Mouse (Mus musculus) lung, embryonic 16.5 days (tissue): Measurements from ENCODE around the gene Tnfrsf1b. TPM values are rescaled to one million over a fixed set of nuclear protein-coding genes. Genes with fewer than 3 reads are reported as not detected.

ENCODE experiments used
- ATAC-seq: fragments of 200-750 bp; cut with Nextera tagmentation; 2 replicates; pipeline ENCODE4 v1.8.0; 2017; ENCODE audit warnings: low read depth, mild to moderate bottlenecking, moderate library complexity
- H3K27ac ChIP-seq: fragments of 300-500 bp; sonication (generic); 2 replicates; pipeline ENCODE4 v1.5.1; 2014; ENCODE audit warnings: mild to moderate bottlenecking, control low read depth, low read length
- H3K27me3 ChIP-seq: fragments of 300-500 bp; sonication (generic); 2 replicates; pipeline ENCODE4 v1.6.1; 2014; ENCODE audit warnings: low read depth, low read length, mixed read lengths; ENCODE audit not compliant: control insufficient read depth, insufficient read depth
- H3K36me3 ChIP-seq: fragments of 300-500 bp; sonication (generic); 2 replicates; pipeline ENCODE4 v1.6.1; 2014; ENCODE audit warnings: low read length; ENCODE audit not compliant: control insufficient read depth, insufficient read depth
- H3K4me1 ChIP-seq: fragments of 300-500 bp; sonication (generic); replicated peaks from 2 replicates; pipeline ENCODE4 v1.6.1; 2014; ENCODE audit warnings: low read length, mixed read lengths; ENCODE audit not compliant: control insufficient read depth, insufficient read depth
- H3K4me2 ChIP-seq: fragments of 300-500 bp; sonication (generic); 2 replicates; pipeline ENCODE4 v1.6.1; 2014; ENCODE audit warnings: low read depth, low read length, control low read depth
- H3K4me3 ChIP-seq: fragments of 300-500 bp; sonication (generic); 2 replicates; pipeline ENCODE4 v1.5.1; 2014; ENCODE audit warnings: mild to moderate bottlenecking, low read length, control low read depth
- H3K9ac ChIP-seq: fragments of 300-500 bp; sonication (generic); 2 replicates; pipeline ENCODE4 v1.6.1; 2014; ENCODE audit warnings: low read length, control low read depth
- H3K9me3 ChIP-seq: fragments of 300-500 bp; sonication (generic); 2 replicates; pipeline ENCODE4 v1.6.1; 2016; ENCODE audit warnings: low read length; ENCODE audit not compliant: control insufficient read depth
- WGBS: fragments of 180-500 bp; shearing (Covaris S2); extraction: QIAGEN DNeasy Blood & Tissue Kit; methylation state at CpG from one replicate; pipeline ENCODE4 v1.1.7; 2014; 5-methylcytosine and 5-hydroxymethylcytosine counted together
- polyA plus RNA-seq: library from polyadenylated mRNA; unstranded; fragments of >200 nt; fragmentation: Nextera tagmentation; extraction: Ambion mirVana; gene quantifications from 2 replicates; pipeline ENCODE4 v1.2.1, GENCODE M21; 2015

Gene Tnfrsf1b
- polyA plus RNA-seq, 1 experiment from 2014 or later, result 5.3 TPM

DNA sequence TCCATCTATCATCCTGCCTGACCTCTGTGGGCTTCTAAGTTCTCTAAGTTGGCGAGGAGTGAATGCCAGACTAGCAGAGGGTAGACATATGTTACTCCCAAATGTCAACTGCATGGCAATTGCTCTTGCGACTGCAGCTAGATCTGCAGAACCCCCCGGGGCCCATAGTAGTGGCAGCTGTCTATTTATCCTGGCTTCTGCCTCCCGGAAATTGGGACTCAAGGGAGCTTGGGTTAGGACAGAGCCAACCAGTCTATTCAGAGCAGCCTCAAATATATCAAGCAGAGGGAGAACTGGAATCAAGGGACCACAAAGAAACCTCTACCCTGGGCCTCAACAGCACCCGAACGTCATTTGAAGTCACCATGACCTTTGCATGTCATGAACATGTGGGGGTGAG is 29.6 kb downstream of the Tnfrsf1b start:
- Histone ChIP-seq H3K4me1 (no peaks in the 10 kb centered on the region), H3K4me3 (no peak overlapping the region), H3K27ac (no peak overlapping the region)

DNA sequence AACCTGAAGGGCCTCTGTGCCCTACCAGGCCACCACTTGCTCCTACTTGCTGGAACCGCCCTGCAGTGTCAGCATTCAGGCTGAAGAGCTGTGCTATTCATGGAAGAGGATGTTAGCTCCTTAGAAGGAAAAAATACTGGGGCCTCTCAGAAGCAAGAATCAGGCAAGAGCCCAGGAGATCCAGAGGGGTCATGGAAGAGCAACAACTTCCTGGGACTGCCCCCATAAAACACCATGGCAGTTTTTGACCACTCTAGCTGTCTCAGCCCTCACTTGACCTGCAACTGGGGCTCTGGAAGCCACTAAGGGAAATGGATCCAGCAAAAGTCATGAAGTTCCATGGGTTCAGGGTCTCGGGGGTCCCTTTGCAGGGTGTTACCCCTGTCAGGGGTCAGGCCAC is 31.3 kb downstream of the Tnfrsf1b start:
- no peaks in the 10 kb centered on the region for H3K4me1 ChIP-seq
- no peaks in the 10 kb centered on the region for H3K36me3 ChIP-seq
- no peak overlapping the region for H3K4me2 ChIP-seq
- H3K27ac ChIP-seq, result no peak overlapping the region
- H3K9me3 ChIP-seq, result no peaks in the 10 kb centered on the region
- H3K27me3 ChIP-seq, result no peaks in the 10 kb centered on the region
- no peak overlapping the region for H3K9ac ChIP-seq
- ATAC-seq, result no peak
- no peak overlapping the region for H3K4me3 ChIP-seq
- WGBS, result 64% methylated on average over 2 of the region's 2 CpGs

More for the DNA sequence above, 29.6 kb downstream of the Tnfrsf1b start:
- Histone ChIP-seq H3K36me3 (no peaks in the 10 kb centered on the region), H3K9ac (no peak overlapping the region), H3K27me3 (no peaks in the 10 kb centered on the region), H3K9me3 (no peaks in the 10 kb centered on the region), H3K4me2 (no peak overlapping the region)
- no peak for ATAC-seq
- WGBS, result 70% methylated on average over 6 of the region's 6 CpGs

- Histone ChIP-seq H3K36me3 (no peaks in the 10 kb centered on the region), H3K4me1 (no peaks in the 10 kb centered on the region), H3K4me3 (no peak overlapping the region), H3K9me3 (no peaks in the 10 kb centered on the region), H3K27me3 (no peaks in the 10 kb centered on the region), H3K4me2 (no peak overlapping the region), H3K9ac (no peak overlapping the region), H3K27ac (no peak overlapping the region)
- WGBS, result 31% methylated on average over 6 of the region's 6 CpGs
- 0 out of 2 replicates have a peak, but pooled peaks have one; percentile 22 for ATAC-seq
These were observed 31.9 kb downstream of the Tnfrsf1b start for GRCm38 (mm10) chr4:145214786-145215174.

DNA sequence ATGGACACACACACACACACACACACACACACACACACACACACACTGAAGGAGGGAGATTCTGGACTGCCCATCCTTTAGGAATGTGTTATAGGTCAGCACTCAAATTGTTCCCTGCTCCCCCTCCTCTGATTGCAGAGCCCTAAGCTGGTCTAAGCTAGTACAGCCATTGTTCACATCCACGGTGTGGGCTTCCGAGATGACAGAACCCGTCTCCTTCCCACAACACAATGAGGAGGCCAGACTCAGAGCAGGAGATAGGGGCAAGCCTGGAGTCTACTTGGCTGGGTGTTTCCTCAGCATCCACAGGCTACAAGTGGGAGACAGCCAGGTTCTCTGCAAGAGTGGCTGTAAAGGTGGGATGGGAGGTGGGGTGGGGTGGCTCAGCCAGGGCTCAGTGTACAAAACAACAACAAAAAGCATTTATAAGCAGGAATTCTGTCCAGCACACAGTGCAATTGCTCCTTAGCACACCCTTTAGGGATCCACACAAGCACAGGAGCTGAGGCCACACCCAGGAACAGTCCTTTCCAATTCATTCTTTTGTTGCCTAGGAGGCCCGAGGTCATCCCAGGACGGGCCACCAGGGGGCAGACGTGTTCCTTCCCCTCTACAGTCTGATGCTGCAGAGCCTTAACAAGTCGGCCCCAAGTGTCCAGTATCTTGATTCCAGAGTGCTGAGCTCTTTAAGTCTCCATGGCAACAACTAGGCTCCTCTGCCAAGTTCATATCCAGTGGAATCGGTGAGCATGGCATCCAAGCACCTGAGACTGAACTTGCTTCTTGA is 32.5 kb downstream of the Tnfrsf1b start:
- H3K27me3 ChIP-seq, result no peaks in the 10 kb centered on the region
- peak; percentile 83 for ATAC-seq
- H3K9ac ChIP-seq, result no peak overlapping the region
- 29% methylated on average over 8 of the region's 8 CpGs for WGBS
- H3K4me3 ChIP-seq, result no peak overlapping the region
- no peaks in the 10 kb centered on the region for H3K9me3 ChIP-seq
- H3K36me3 ChIP-seq, result no peaks in the 10 kb centered on the region
- no peak overlapping the region for H3K27ac ChIP-seq
- H3K4me1 ChIP-seq, result no peaks in the 10 kb centered on the region
- H3K4me2 ChIP-seq, result no peak overlapping the region

- no peaks in the 10 kb centered on the region for H3K27me3 ChIP-seq
- 44% methylated on average over 2 of the region's 2 CpGs for whole genome bisulfite sequencing
- H3K9me3 ChIP-seq, result no peaks in the 10 kb centered on the region
- H3K27ac ChIP-seq, result no peak overlapping the region
- no peaks in the 10 kb centered on the region; the same call in 1 of the 2 replicates for H3K4me1 ChIP-seq
- H3K36me3 ChIP-seq, result no peaks in the 10 kb centered on the region
- no peak overlapping the region for H3K9ac ChIP-seq
- no peak overlapping the region for H3K4me3 ChIP-seq
- no peak for ATAC-seq
- no peak overlapping the region for H3K4me2 ChIP-seq
These were observed 35.6 kb downstream of the Tnfrsf1b start for GRCm38 (mm10) chr4:145211076-145211475.

- Histone ChIP-seq H3K9me3 (no peaks in the 10 kb centered on the region), H3K4me1 (no peaks in the 10 kb centered on the region; the same call in 1 of the 2 replicates), H3K4me3 (no peak overlapping the region), H3K36me3 (no peaks in the 10 kb centered on the region), H3K27ac (no peak overlapping the region), H3K9ac (no peak overlapping the region), H3K4me2 (no peak overlapping the region), H3K27me3 (no peaks in the 10 kb centered on the region)
- ATAC-seq, result no peak
- WGBS, result 85% methylated on average over 5 of the region's 5 CpGs
These were observed 36.1 kb downstream of the Tnfrsf1b start for GRCm38 (mm10) chr4:145210564-145210963.

GRCm38 (mm10) chr4:145209690-145210088 is 37.0 kb downstream of the Tnfrsf1b start:
- H3K9ac ChIP-seq, result no peak overlapping the region
- H3K27ac ChIP-seq, result no peak overlapping the region
- H3K4me3 ChIP-seq, result no peak overlapping the region
- WGBS, result 42% methylated on average over 5 of the region's 5 CpGs
- no peaks in the 10 kb centered on the region for H3K27me3 ChIP-seq
- H3K9me3 ChIP-seq, result no peaks in the 10 kb centered on the region
- no peak overlapping the region for H3K4me2 ChIP-seq
- no peaks in the 10 kb centered on the region; the same call in 1 of the 2 replicates for H3K4me1 ChIP-seq
- no peak for ATAC-seq
- H3K36me3 ChIP-seq, result no peaks in the 10 kb centered on the region

GRCm38 (mm10) chr4:145209076-145209689 is 37.5 kb downstream of the Tnfrsf1b start:
- Histone ChIP-seq H3K4me1 (no peaks in the 10 kb centered on the region; the same call in 1 of the 2 replicates), H3K27ac (no peak overlapping the region), H3K9ac (no peak overlapping the region), H3K9me3 (no peaks in the 10 kb centered on the region), H3K36me3 (no peaks in the 10 kb centered on the region), H3K27me3 (no peaks in the 10 kb centered on the region), H3K4me2 (no peak overlapping the region), H3K4me3 (no peak overlapping the region)
- ATAC-seq, result no peak
- 59% methylated on average over 6 of the region's 6 CpGs for WGBS

- no peaks in the 10 kb centered on the region for H3K9me3 ChIP-seq
- no peaks in the 10 kb centered on the region for H3K36me3 ChIP-seq
- peak; percentile 78 for ATAC-seq
- no peak overlapping the region for H3K4me2 ChIP-seq
- H3K27ac ChIP-seq, result no peak overlapping the region
- H3K4me1 ChIP-seq, result no peaks in the 10 kb centered on the region; the same call in 1 of the 2 replicates
- WGBS, result 50% methylated on average over 3 of the region's 3 CpGs
- H3K27me3 ChIP-seq, result no peaks in the 10 kb centered on the region
- no peak overlapping the region for H3K9ac ChIP-seq
- no peak overlapping the region for H3K4me3 ChIP-seq
These were observed 38.8 kb downstream of the Tnfrsf1b start for GRCm38 (mm10) chr4:145207718-145208371.
